Mouse (Mus musculus): ENCODE data around the gene Mfap1a. TPM values are rescaled to one million over a fixed set of nuclear protein-coding genes. Genes with fewer than 3 reads are reported as not detected.
A peak's percentile ranks its signal among the peaks of the same experiment; 100 is the strongest.

Gene Mfap1a
- total RNA-seq, 1 experiment, result 27.8 TPM

GRCm38 (mm10) chr2:121452361-121452760 lies 54.1 kb downstream of the Mfap1a start:
- Histone ChIP-seq H3K9me3 (ENCODE audit: control insufficient read depth, insufficient read depth, low read depth, low read length) (no peaks in the 10 kb centered on the region), H3K4me1 (ENCODE audit: control insufficient read depth in 2 of 2, insufficient read depth in 2 of 2, low read length in 2 of 2, poor library complexity in 1 of 2) (peaks cover 2 to 5% of the 10 kb centered on the region in 2 experiments), H3K4me3 (ENCODE audit: insufficient read depth in 1 of 2, low read depth in 1 of 2, low read length in 2 of 2, poor library complexity in 1 of 2, severe bottlenecking in 1 of 2) (no peak overlapping the region), H3K27ac (ENCODE audit: insufficient read depth, low read depth, low read length, poor library complexity, severe bottlenecking) (no peak overlapping the region), H3K36me3 (ENCODE audit: control insufficient read depth, insufficient read depth, low read length, poor library complexity, severe bottlenecking) (peaks cover 15% of the 10 kb centered on the region), H3K9ac (ENCODE audit: insufficient read depth, low read depth, low read length, poor library complexity, severe bottlenecking) (no peak overlapping the region)
- no peak for TF ChIP-seq ZC3H11A (IDR thresholded peaks at IDR 0.05; ENCODE audit: borderline replicate concordance, low read depth, low read length)
- TF ChIP-seq CHD2 (IDR thresholded peaks at IDR 0.05; ENCODE audit: low read depth, low read length), result no peak
- TF ChIP-seq ZNF384 (IDR thresholded peaks at IDR 0.05; ENCODE audit: low read depth, low read length), result no peak
- TF ChIP-seq HCFC1 (IDR thresholded peaks at IDR 0.05; ENCODE audit: borderline replicate concordance, insufficient read depth, low read length), result no peak
- TF ChIP-seq MAFK (IDR thresholded peaks at IDR 0.05; ENCODE audit: insufficient read depth, low read depth, low read length), result no peak
- no peak for DNase-seq (ENCODE audit: low read depth, low spot score)
- in situ Hi-C loops (cut with MboI; ENCODE audit: low sequenced_read_pairs in 2 of 2, unreplicated experiment in 2 of 2), result no loop called here

GRCm38 (mm10) chr2:121450093-121450492 lies 56.4 kb downstream of the Mfap1a start:
- Histone ChIP-seq H3K9me3 (ENCODE audit: control insufficient read depth, insufficient read depth, low read depth, low read length) (no peaks in the 10 kb centered on the region), H3K4me1 (ENCODE audit: control insufficient read depth in 2 of 2, insufficient read depth in 2 of 2, low read length in 2 of 2, poor library complexity in 1 of 2) (peaks cover 2 to 5% of the 10 kb centered on the region in 2 experiments; a peak in 3 of 4 replicates), H3K4me3 (ENCODE audit: insufficient read depth in 1 of 2, low read depth in 1 of 2, low read length in 2 of 2, poor library complexity in 1 of 2, severe bottlenecking in 1 of 2) (peak overlapping the region; percentile 93 to 100), H3K9ac (ENCODE audit: insufficient read depth, low read depth, low read length, poor library complexity, severe bottlenecking) (peak overlapping the region; percentile 99), H3K27ac (ENCODE audit: insufficient read depth, low read depth, low read length, poor library complexity, severe bottlenecking) (peak overlapping the region; percentile 88; the same call in 1 of the 2 replicates), H3K36me3 (ENCODE audit: control insufficient read depth, insufficient read depth, low read length, poor library complexity, severe bottlenecking) (peaks cover 13% of the 10 kb centered on the region)
- no peak for DNase-seq (ENCODE audit: low read depth, low spot score)
- TF ChIP-seq ZNF384 (IDR thresholded peaks at IDR 0.05; ENCODE audit: low read depth, low read length) (no peak), HCFC1 (IDR thresholded peaks at IDR 0.05; ENCODE audit: borderline replicate concordance, insufficient read depth, low read length) (no peak), MAFK (IDR thresholded peaks at IDR 0.05; ENCODE audit: insufficient read depth, low read depth, low read length) (no peak), ZC3H11A (IDR thresholded peaks at IDR 0.05; ENCODE audit: borderline replicate concordance, low read depth, low read length) (no peak), CHD2 (IDR thresholded peaks at IDR 0.05; ENCODE audit: low read depth, low read length) (no peak)
- in situ Hi-C loops (cut with MboI; ENCODE audit: low sequenced_read_pairs in 2 of 2, unreplicated experiment in 2 of 2), result no loop called here

- Histone ChIP-seq H3K36me3 (ENCODE audit: control insufficient read depth, insufficient read depth, low read length, poor library complexity, severe bottlenecking) (peaks cover 11% of the 10 kb centered on the region), H3K4me3 (ENCODE audit: insufficient read depth in 1 of 2, low read depth in 1 of 2, low read length in 2 of 2, poor library complexity in 1 of 2, severe bottlenecking in 1 of 2) (peak overlapping the region; percentile 93 to 100), H3K9me3 (ENCODE audit: control insufficient read depth, insufficient read depth, low read depth, low read length) (no peaks in the 10 kb centered on the region), H3K4me1 (ENCODE audit: control insufficient read depth in 2 of 2, insufficient read depth in 2 of 2, low read length in 2 of 2, poor library complexity in 1 of 2) (peaks cover 2 to 5% of the 10 kb centered on the region in 2 experiments; a peak in 3 of 4 replicates), H3K27ac (ENCODE audit: insufficient read depth, low read depth, low read length, poor library complexity, severe bottlenecking) (peak overlapping the region; percentile 88), H3K9ac (ENCODE audit: insufficient read depth, low read depth, low read length, poor library complexity, severe bottlenecking) (peak overlapping the region; percentile 99)
- in situ Hi-C loops (cut with MboI; ENCODE audit: low sequenced_read_pairs in 2 of 2, unreplicated experiment in 2 of 2), result no loop called here
- TF ChIP-seq MAFK (IDR thresholded peaks at IDR 0.05; ENCODE audit: insufficient read depth, low read depth, low read length) (no peak), ZNF384 (IDR thresholded peaks at IDR 0.05; ENCODE audit: low read depth, low read length) (no peak), ZC3H11A (IDR thresholded peaks at IDR 0.05; ENCODE audit: borderline replicate concordance, low read depth, low read length) (no peak), CHD2 (IDR thresholded peaks at IDR 0.05; ENCODE audit: low read depth, low read length) (no peak), HCFC1 (IDR thresholded peaks at IDR 0.05; ENCODE audit: borderline replicate concordance, insufficient read depth, low read length) (no peak; the same call in 1 of the 2 replicates)
- no peak for DNase-seq (ENCODE audit: low read depth, low spot score)
Measured at GRCm38 (mm10) chr2:121449545-121450011, 56.9 kb downstream of the Mfap1a start.

- TF ChIP-seq HCFC1 (IDR thresholded peaks at IDR 0.05; ENCODE audit: borderline replicate concordance, insufficient read depth, low read length) (peak; percentile 72), CHD2 (IDR thresholded peaks at IDR 0.05; ENCODE audit: low read depth, low read length) (no peak)
- peak within 1 kb of the TSS; percentile 88 for H3K27ac ChIP-seq (ENCODE audit: insufficient read depth, low read depth, low read length, poor library complexity, severe bottlenecking)
- peak; percentile 97 for DNase-seq (ENCODE audit: low read depth, low spot score)
- H3K9ac ChIP-seq (ENCODE audit: insufficient read depth, low read depth, low read length, poor library complexity, severe bottlenecking), result peak within 1 kb of the TSS; percentile 99
- peaks cover 2 to 4% of the 10 kb centered on the region in 2 experiments; a peak in 3 of 4 replicates for H3K4me1 ChIP-seq (ENCODE audit: control insufficient read depth in 2 of 2, insufficient read depth in 2 of 2, low read length in 2 of 2, poor library complexity in 1 of 2)
- peaks cover 11% of the 10 kb centered on the region for H3K36me3 ChIP-seq (ENCODE audit: control insufficient read depth, insufficient read depth, low read length, poor library complexity, severe bottlenecking)
- in situ Hi-C loops (cut with MboI; ENCODE audit: low sequenced_read_pairs in 2 of 2, unreplicated experiment in 2 of 2), result no loop called here
- peak within 1 kb of the TSS; percentile 93 to 100 for H3K4me3 ChIP-seq (ENCODE audit: insufficient read depth in 1 of 2, low read depth in 1 of 2, low read length in 2 of 2, poor library complexity in 1 of 2, severe bottlenecking in 1 of 2)
- no peaks in the 10 kb centered on the region for H3K9me3 ChIP-seq (ENCODE audit: control insufficient read depth, insufficient read depth, low read depth, low read length)
Measured at GRCm38 (mm10) chr2:121448739-121449535, 57.5 kb downstream of the Mfap1a start, which contains the start of gene Serf2. Gene Serf2, plus strand, starts transcription at chr2:121449195.

All from ES-E14 (cell line).